Mouse (Mus musculus): Measurements from ENCODE around the gene Gm10392.

Gm10392 gene

GRCm38 (mm10) chr11:77519043-77519442 lies at the start of gene Gm10392:
Gene Gm10392 (minus strand): TSS chr11:77519198.
- in situ Hi-C loops (cut with MboI; ENCODE audit: low pct_unique_long_range_greater_than_20kb in 1 of 2, low sequenced_read_pairs in 2 of 2, unreplicated experiment in 1 of 2) = no loop called here

- in situ Hi-C loops (cut with MboI; ENCODE audit: low pct_unique_long_range_greater_than_20kb in 1 of 2, low sequenced_read_pairs in 2 of 2, unreplicated experiment in 1 of 2) = no loop called here
Observed at GRCm38 (mm10) chr11:77545261-77545660, 26.3 kb upstream of the Gm10392 start.

GRCm38 (mm10) chr11:77532202-77532846 lies 13.3 kb upstream of the Gm10392 start:
- in situ Hi-C loops (cut with MboI; ENCODE audit: low pct_unique_long_range_greater_than_20kb in 1 of 2, low sequenced_read_pairs in 2 of 2, unreplicated experiment in 1 of 2) = no loop called here

GRCm38 (mm10) chr11:77530862-77531261 lies 11.9 kb upstream of the Gm10392 start:
- in situ Hi-C loops (cut with MboI; ENCODE audit: low pct_unique_long_range_greater_than_20kb in 1 of 2, low sequenced_read_pairs in 2 of 2, unreplicated experiment in 1 of 2) = no loop called here

- in situ Hi-C loops (cut with MboI; ENCODE audit: low pct_unique_long_range_greater_than_20kb in 1 of 2, low sequenced_read_pairs in 2 of 2, unreplicated experiment in 1 of 2) = loop anchor here in 1 of 2 experiments (10.0 kb wide), 1 partner anchor 285 kb away; no protein-coding TSS in a partner anchor
Observed at GRCm38 (mm10) chr11:77529644-77530043, 10.6 kb upstream of the Gm10392 start.

GRCm38 (mm10) chr11:77528420-77528819 lies 9.4 kb upstream of the Gm10392 start:
- in situ Hi-C loops (cut with MboI; ENCODE audit: low pct_unique_long_range_greater_than_20kb in 1 of 2, low sequenced_read_pairs in 2 of 2, unreplicated experiment in 1 of 2) = loop anchor here in 1 of 2 experiments (10.0 kb wide), 1 partner anchor 286 kb away; no protein-coding TSS in a partner anchor

- in situ Hi-C loops (cut with MboI; ENCODE audit: low pct_unique_long_range_greater_than_20kb in 1 of 2, low sequenced_read_pairs in 2 of 2, unreplicated experiment in 1 of 2) = loop anchor here in 1 of 2 experiments (10.0 kb wide), 1 partner anchor 289 kb away; no protein-coding TSS in a partner anchor
Observed at GRCm38 (mm10) chr11:77525804-77526486, 6.9 kb upstream of the Gm10392 start.

- in situ Hi-C loops (cut with MboI; ENCODE audit: low pct_unique_long_range_greater_than_20kb in 1 of 2, low sequenced_read_pairs in 2 of 2, unreplicated experiment in 1 of 2) = loop anchor here in 1 of 2 experiments (10.0 kb wide), 1 partner anchor 294 kb away; no protein-coding TSS in a partner anchor
Observed at GRCm38 (mm10) chr11:77520601-77521529, 1.9 kb upstream of the Gm10392 start.

GRCm38 (mm10) chr11:77518051-77518798 lies 773 bp downstream of the Gm10392 start:
- in situ Hi-C loops (cut with MboI; ENCODE audit: low pct_unique_long_range_greater_than_20kb in 1 of 2, low sequenced_read_pairs in 2 of 2, unreplicated experiment in 1 of 2) = no loop called here

- in situ Hi-C loops (cut with MboI; ENCODE audit: low pct_unique_long_range_greater_than_20kb in 1 of 2, low sequenced_read_pairs in 2 of 2, unreplicated experiment in 1 of 2) = no loop called here
Observed at GRCm38 (mm10) chr11:77516553-77517425, 2.2 kb downstream of the Gm10392 start.

- in situ Hi-C loops (cut with MboI; ENCODE audit: low pct_unique_long_range_greater_than_20kb in 1 of 2, low sequenced_read_pairs in 2 of 2, unreplicated experiment in 1 of 2) = no loop called here
Observed at GRCm38 (mm10) chr11:77515637-77516552, 3.1 kb downstream of the Gm10392 start, which contains the start of gene Trp53i13. Gene Trp53i13 (minus strand): TSS chr11:77515980.

- in situ Hi-C loops (cut with MboI; ENCODE audit: low pct_unique_long_range_greater_than_20kb in 1 of 2, low sequenced_read_pairs in 2 of 2, unreplicated experiment in 1 of 2) = no loop called here
Observed at GRCm38 (mm10) chr11:77514832-77515636, 4.0 kb downstream of the Gm10392 start, which contains the start of gene Abhd15. Gene Abhd15 (plus strand): TSS chr11:77515121.

- in situ Hi-C loops (cut with MboI; ENCODE audit: low pct_unique_long_range_greater_than_20kb in 1 of 2, low sequenced_read_pairs in 2 of 2, unreplicated experiment in 1 of 2) = no loop called here
Observed at GRCm38 (mm10) chr11:77514281-77514831, 4.6 kb downstream of the Gm10392 start.

- in situ Hi-C loops (cut with MboI; ENCODE audit: low pct_unique_long_range_greater_than_20kb in 1 of 2, low sequenced_read_pairs in 2 of 2, unreplicated experiment in 1 of 2) = no loop called here
Observed at GRCm38 (mm10) chr11:77513811-77514170, 5.2 kb downstream of the Gm10392 start.

Measured in mouse embryonic stem cell (cell line).